Mouse (Mus musculus) stomach, postnatal 0 days (tissue): ENCODE data around the gene Sptlc3. TPM values are rescaled to one million over a fixed set of nuclear protein-coding genes. Genes with fewer than 3 reads are reported as not detected.

Source experiments
- ATAC-seq: fragments of 200-750 bp; cut with Nextera tagmentation; 2 replicates; pipeline ENCODE4 v1.8.0; 2017; ENCODE audit not compliant: low FRiP score, low TSS enrichment
- DNase-seq: peaks from one replicate; pipeline ENCODE4 v3.0.0-alpha.2; 2016; ENCODE audit warnings: low spot score
- H3K27ac ChIP-seq: fragments of 300-500 bp; sonication (generic); replicated peaks from 2 replicates; pipeline ENCODE4 v1.5.1; 2014; ENCODE audit warnings: mild to moderate bottlenecking, control low read depth
- H3K27me3 ChIP-seq: fragments of 300-500 bp; sonication (generic); 2 replicates; pipeline ENCODE4 v1.6.1; 2014; ENCODE audit warnings: low read length; ENCODE audit not compliant: control insufficient read depth, insufficient read depth
- H3K36me3 ChIP-seq: fragments of 300-500 bp; sonication (generic); 2 replicates; pipeline ENCODE4 v1.6.1; 2014; ENCODE audit warnings: low read length, mixed read lengths; ENCODE audit not compliant: control insufficient read depth, insufficient read depth
- H3K4me1 ChIP-seq: fragments of 300-500 bp; sonication (generic); replicated peaks from 2 replicates; pipeline ENCODE4 v1.6.1; 2014; ENCODE audit warnings: antibody characterized with exemption; ENCODE audit not compliant: control insufficient read depth, insufficient read depth
- H3K4me2 ChIP-seq: fragments of 300-500 bp; sonication (generic); replicated peaks from 2 replicates; pipeline ENCODE4 v1.6.1; 2014; ENCODE audit warnings: low read depth, mild to moderate bottlenecking, control low read depth, moderate library complexity
- H3K4me3 ChIP-seq: fragments of 300-500 bp; sonication (generic); 2 replicates; pipeline ENCODE4 v1.5.1; 2014; ENCODE audit warnings: low read depth, low read length, control low read depth
- H3K9ac ChIP-seq: fragments of 300-500 bp; sonication (generic); 2 replicates; pipeline ENCODE4 v1.6.1; 2014; ENCODE audit warnings: mild to moderate bottlenecking, low read length, control low read depth, mixed read lengths
- H3K9me3 ChIP-seq: fragments of 300-500 bp; sonication (generic); 2 replicates; pipeline ENCODE4 v1.6.1; 2016; ENCODE audit warnings: low read length; ENCODE audit not compliant: control insufficient read depth
- CTCF ChIP-seq: IDR thresholded peaks from 2 replicates; pipeline ENCODE4 v1.5.1; 2016; ENCODE audit warnings: antibody characterized with exemption, low read depth, mild to moderate bottlenecking, moderate library complexity
- EP300 ChIP-seq: optimal IDR thresholded peaks from 2 replicates; pipeline ENCODE3; 2016; ENCODE audit warnings: antibody characterized with exemption
- WGBS: fragments of 180-500 bp; shearing (Covaris S2); extraction: QIAGEN DNeasy Blood & Tissue Kit; methylation state at CpG from one replicate; pipeline ENCODE4 v1.1.7; 2014; 5-methylcytosine and 5-hydroxymethylcytosine counted together
- polyA plus RNA-seq: library from polyadenylated mRNA; unstranded; fragments of >200 nt; fragmentation: Nextera tagmentation; extraction: Ambion mirVana; gene quantifications from 2 replicates; pipeline ENCODE4 v1.2.1, GENCODE M21; 2015

The Sptlc3 gene
- polyA plus RNA-seq, result 15.2 and 15.9 TPM in 2 replicates

GRCm38 (mm10) chr2:139493836-139494235 is at the start of gene Sptlc3:
Gene Sptlc3 (plus strand): TSS chr2:139493913.
- Histone ChIP-seq H3K27ac (no peak within 1 kb of the TSS), H3K27me3 (no peaks in the 10 kb centered on the region), H3K4me3 (peak within 1 kb of the TSS; percentile 14), H3K9me3 (no peaks in the 10 kb centered on the region), H3K4me2 (peak within 1 kb of the TSS; percentile 30), H3K36me3 (no peaks in the 10 kb centered on the region), H3K9ac (no peak within 1 kb of the TSS), H3K4me1 (no peaks in the 10 kb centered on the region)
- TF ChIP-seq CTCF (no peak), EP300 (peak; percentile 28)
- 35% methylated on average over 5 of the region's 5 CpGs for WGBS
- ATAC-seq, result 0 out of 2 replicates have a peak, but pooled peaks have one; percentile 21
- no peak for DNase-seq

GRCm38 (mm10) chr2:139467726-139468125 is 26.0 kb upstream of the Sptlc3 start:
- H3K9ac ChIP-seq, result no peak overlapping the region
- no peaks in the 10 kb centered on the region for H3K36me3 ChIP-seq
- H3K4me2 ChIP-seq, result no peak overlapping the region
- no peak overlapping the region for H3K27ac ChIP-seq
- 67% methylated on average over 4 of the region's 4 CpGs for WGBS
- no peak overlapping the region for H3K4me3 ChIP-seq
- TF ChIP-seq EP300, result no peak
- ATAC-seq (no peak), DNase-seq (no peak)
- no peaks in the 10 kb centered on the region for H3K9me3 ChIP-seq
- H3K27me3 ChIP-seq, result no peaks in the 10 kb centered on the region
- H3K4me1 ChIP-seq, result no peaks in the 10 kb centered on the region

- no peak overlapping the region for H3K4me2 ChIP-seq
- no peak overlapping the region for H3K4me3 ChIP-seq
- no peak for DNase-seq
- WGBS, result 44% methylated on average over 5 of the region's 5 CpGs
- no peak overlapping the region for H3K27ac ChIP-seq
- no peaks in the 10 kb centered on the region for H3K9me3 ChIP-seq
- H3K4me1 ChIP-seq, result no peaks in the 10 kb centered on the region
- no peaks in the 10 kb centered on the region for H3K27me3 ChIP-seq
- H3K9ac ChIP-seq, result no peak overlapping the region
- H3K36me3 ChIP-seq, result no peaks in the 10 kb centered on the region
- no peak for ATAC-seq
- TF ChIP-seq CTCF (no peak), EP300 (no peak)
Measured at GRCm38 (mm10) chr2:139488708-139489107, 5.0 kb upstream of the Sptlc3 start.

- ATAC-seq (no peak), DNase-seq (no peak)
- Histone ChIP-seq H3K9me3 (no peaks in the 10 kb centered on the region), H3K4me1 (no peaks in the 10 kb centered on the region), H3K4me3 (peak overlapping the region; percentile 14; the same call in 1 of the 2 replicates), H3K27me3 (no peaks in the 10 kb centered on the region), H3K36me3 (no peaks in the 10 kb centered on the region), H3K9ac (no peak overlapping the region), H3K4me2 (peak overlapping the region; percentile 30), H3K27ac (no peak overlapping the region)
- 27% methylated on average over 5 of the region's 5 CpGs for WGBS
- TF ChIP-seq CTCF (no peak), EP300 (no peak)
Measured at GRCm38 (mm10) chr2:139494629-139495028, 916 bp downstream of the Sptlc3 start.

GRCm38 (mm10) chr2:139561966-139562505 is 68.3 kb downstream of the Sptlc3 start:
- Histone ChIP-seq H3K9ac (no peak overlapping the region), H3K36me3 (no peaks in the 10 kb centered on the region), H3K9me3 (no peaks in the 10 kb centered on the region), H3K4me3 (no peak overlapping the region), H3K27ac (no peak overlapping the region), H3K27me3 (no peaks in the 10 kb centered on the region), H3K4me1 (no peaks in the 10 kb centered on the region), H3K4me2 (no peak overlapping the region)
- DNase-seq (no peak), ATAC-seq (no peak)
- no peak for TF ChIP-seq EP300
- no peak for TF ChIP-seq CTCF
- 78% methylated on average over 5 of the region's 5 CpGs for WGBS

GRCm38 (mm10) chr2:139579280-139579679 is 85.6 kb downstream of the Sptlc3 start:
- DNase-seq (no peak), ATAC-seq (no peak)
- Histone ChIP-seq H3K27ac (no peak overlapping the region), H3K4me2 (no peak overlapping the region), H3K4me3 (no peak overlapping the region), H3K36me3 (no peaks in the 10 kb centered on the region), H3K4me1 (no peaks in the 10 kb centered on the region), H3K9me3 (no peaks in the 10 kb centered on the region), H3K27me3 (no peaks in the 10 kb centered on the region), H3K9ac (no peak overlapping the region)
- 9% methylated on average over 3 of the region's 3 CpGs for WGBS
- no peak for TF ChIP-seq EP300
- TF ChIP-seq CTCF, result peak; percentile 60
